Comparison of ENCODE assay signal across 8 mouse cellular contexts in the genomic region with DNA sequence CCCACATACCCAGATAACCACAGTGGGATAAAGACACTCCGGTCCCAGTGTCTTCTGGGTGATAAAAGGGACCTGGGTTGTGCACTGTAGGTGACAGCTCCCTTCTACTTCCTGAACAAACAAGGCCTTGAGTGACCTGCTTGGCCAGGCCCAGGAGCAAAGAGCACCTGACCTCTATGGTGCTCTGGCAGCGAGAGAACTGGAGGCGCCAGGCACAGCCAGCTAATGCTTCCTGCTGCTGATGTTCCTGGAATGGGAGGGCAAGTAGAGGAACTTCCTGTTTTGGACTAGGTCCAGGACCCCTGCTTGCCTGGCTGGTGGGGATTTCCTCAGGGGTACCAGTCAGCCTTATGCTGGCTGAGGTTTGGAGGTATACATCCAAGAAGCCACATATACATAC. TPM values are rescaled to one million over a fixed set of nuclear protein-coding genes. Genes with fewer than 3 reads are reported as not detected.
DNase-seq lines count a peak whose midpoint lies in the region; ATAC-seq and TF ChIP-seq lines count a peak whose summit lies in the region.

No protein-coding gene starts in this region.

- TF ChIP-seq CTCF in embryonic fibroblast, embryonic 13.5 days (IDR thresholded peaks at IDR 0.05; ENCODE audit: borderline replicate concordance, insufficient read depth, low read length): no peak
- no peak for TF ChIP-seq CTCF in intestine, postnatal 0 days (IDR thresholded peaks at IDR 0.05; ENCODE audit: low read depth)
- TF ChIP-seq CTCF in liver, postnatal 0 days (IDR thresholded peaks at IDR 0.05; ENCODE audit: low read depth): no peak

- peak; percentile 29; the same call in 1 of the 2 replicates for TF ChIP-seq EP300 in liver, postnatal 0 days (IDR thresholded peaks at IDR 0.05; ENCODE audit: low read depth)

- no peak overlapping the region for H3K4me3 ChIP-seq in embryonic fibroblast, embryonic 13.5 days (ENCODE audit: insufficient read depth, low read length)
- no peak overlapping the region for H3K4me3 ChIP-seq in intestine, postnatal 0 days (ENCODE audit: low read depth, low read length)
- no peak overlapping the region for H3K4me3 ChIP-seq in liver, postnatal 0 days (ENCODE audit: low read depth, low read length)

- H3K4me1 ChIP-seq in embryonic fibroblast, embryonic 13.5 days (ENCODE audit: control insufficient read depth, insufficient read depth, low read length): peaks cover 9% of the 10 kb centered on the region
- H3K4me1 ChIP-seq in intestine, postnatal 0 days (replicated peaks; ENCODE audit: control insufficient read depth, insufficient read depth, low read length): peaks cover 15% of the 10 kb centered on the region; the same call in 1 of the 2 replicates
- peaks cover 51% of the 10 kb centered on the region for H3K4me1 ChIP-seq in liver, postnatal 0 days (ENCODE audit: insufficient read depth)

- no peaks in the 10 kb centered on the region for H3K27me3 ChIP-seq in intestine, postnatal 0 days (replicated peaks; ENCODE audit: control insufficient read depth, insufficient read depth, low read length)
- H3K27me3 ChIP-seq in liver, postnatal 0 days (ENCODE audit: insufficient read depth, low read length): peaks cover 11% of the 10 kb centered on the region; the same call in 1 of the 2 replicates

- 23% methylated on average over 3 of the region's 3 CpGs for WGBS in intestine, postnatal 0 days
- 37% methylated on average over 3 of the region's 3 CpGs for WGBS in liver, postnatal 0 days (ENCODE audit: insufficient replicate concordance)

- TF ChIP-seq POLR2A in embryonic fibroblast, embryonic 13.5 days (IDR thresholded peaks at IDR 0.05; ENCODE audit: low read depth, low read length): no peak

- DNase-seq in cerebellum, adult 11-12 months: peak; percentile 63
- DNase-seq in cerebellum, postnatal 36 days: no peak
- DNase-seq in liver, postnatal 0 days: peak; percentile 53
- no peak for DNase-seq in right cerebral cortex, postnatal 25 days
- no peak for DNase-seq in urinary bladder, postnatal 36 days (ENCODE audit: low spot score in 2 of 2)

- H3K9me3 ChIP-seq in intestine, postnatal 0 days (ENCODE audit: control insufficient read depth): no peaks in the 10 kb centered on the region
- no peaks in the 10 kb centered on the region for H3K9me3 ChIP-seq in liver, postnatal 0 days (ENCODE audit: low read length)

- no peak overlapping the region for H3K9ac ChIP-seq in intestine, postnatal 0 days (ENCODE audit: low read depth, low read length)
- H3K9ac ChIP-seq in liver, postnatal 0 days (replicated peaks): peak overlapping the region; percentile 41; the same call in 1 of the 2 replicates

- peaks cover 44% of the 10 kb centered on the region for H3K36me3 ChIP-seq in intestine, postnatal 0 days (ENCODE audit: control insufficient read depth, insufficient read depth)
- H3K36me3 ChIP-seq in liver, postnatal 0 days (replicated peaks; ENCODE audit: insufficient read depth, low read length): peaks cover 24% of the 10 kb centered on the region

- ATAC-seq in intestine, postnatal 0 days: peak; percentile 26; the same call in 1 of the 2 replicates
- ATAC-seq in liver, postnatal 0 days: peak; percentile 67
- no peak for ATAC-seq in erythroblast, adult 5-6 weeks (replicated peaks; ENCODE audit: low FRiP score, poor library complexity, severe bottlenecking)

- no peak overlapping the region for H3K4me2 ChIP-seq in intestine, postnatal 0 days (replicated peaks; ENCODE audit: low read depth)
- H3K4me2 ChIP-seq in liver, postnatal 0 days (ENCODE audit: low read depth, low read length): peak overlapping the region; percentile 29; the same call in 1 of the 2 replicates

- peak overlapping the region; percentile 62 for H3K27ac ChIP-seq in embryonic fibroblast, embryonic 13.5 days (ENCODE audit: insufficient read depth, low read length)
- H3K27ac ChIP-seq in intestine, postnatal 0 days (ENCODE audit: low read depth, low read length): peak overlapping the region; percentile 68
- peak overlapping the region; percentile 80 for H3K27ac ChIP-seq in liver, postnatal 0 days (ENCODE audit: low read depth)

RNA-seq across cellular contexts. Expression of a gene that starts 10.5 kb away (rescaled TPM):
- polyA plus RNA-seq in embryonic fibroblast, embryonic 13.5 days (2011; ENCODE audit: insufficient read length, low read depth, missing spikeins): 194 and 237 TPM in 2 replicates
- 71.5 and 74.0 TPM in 2 replicates for polyA plus RNA-seq in intestine, postnatal 0 days (2015; fragmentation: Nextera tagmentation; extraction: Ambion mirVana)
- polyA plus RNA-seq in liver, postnatal 0 days (2015; fragmentation: Nextera tagmentation; extraction: Ambion mirVana): 27.2 and 29.7 TPM in 2 replicates
- total RNA-seq in erythroblast, adult 5-6 weeks (2015; ENCODE audit: low replicate concordance): 9.6 and 14.2 TPM in 2 replicates
- total RNA-seq in erythroblast, adult 5-6 weeks (2017; ENCODE audit: low replicate concordance): 4.9 and 6.9 TPM in 2 replicates

RNA-seq across cellular contexts. Expression of a gene that starts 20.7 kb away (rescaled TPM):
- polyA plus RNA-seq in embryonic fibroblast, embryonic 13.5 days (2011; ENCODE audit: insufficient read length, low read depth, missing spikeins): 7.3 and 10.8 TPM in 2 replicates
- 1.6 and 1.9 TPM in 2 replicates for polyA plus RNA-seq in intestine, postnatal 0 days (2015; fragmentation: Nextera tagmentation; extraction: Ambion mirVana)
- polyA plus RNA-seq in liver, postnatal 0 days (2015; fragmentation: Nextera tagmentation; extraction: Ambion mirVana): 0.66 and 0.81 TPM in 2 replicates
- not detected in 2 replicates for total RNA-seq in erythroblast, adult 5-6 weeks (2015; ENCODE audit: low replicate concordance)
- total RNA-seq in erythroblast, adult 5-6 weeks (2017; ENCODE audit: low replicate concordance): 0.17 TPM in 1 of 2 replicates, not detected in the other

RNA-seq across cellular contexts. Expression of a gene that starts 26.2 kb away (rescaled TPM):
- polyA plus RNA-seq in embryonic fibroblast, embryonic 13.5 days (2011; ENCODE audit: insufficient read length, low read depth, missing spikeins): 3.1 and 4.2 TPM in 2 replicates
- 3.2 and 3.4 TPM in 2 replicates for polyA plus RNA-seq in intestine, postnatal 0 days (2015; fragmentation: Nextera tagmentation; extraction: Ambion mirVana)
- 2.6 and 2.7 TPM in 2 replicates for polyA plus RNA-seq in liver, postnatal 0 days (2015; fragmentation: Nextera tagmentation; extraction: Ambion mirVana)
- total RNA-seq in erythroblast, adult 5-6 weeks (2015; ENCODE audit: low replicate concordance): not detected in 2 replicates
- 0.84 and 1.7 TPM in 2 replicates for total RNA-seq in erythroblast, adult 5-6 weeks (2017; ENCODE audit: low replicate concordance)

RNA-seq across cellular contexts. Expression of a gene that starts 29.6 kb away (rescaled TPM):
- 10.1 and 16.4 TPM in 2 replicates for polyA plus RNA-seq in embryonic fibroblast, embryonic 13.5 days (2011; ENCODE audit: insufficient read length, low read depth, missing spikeins)
- 2.3 and 2.7 TPM in 2 replicates for polyA plus RNA-seq in intestine, postnatal 0 days (2015; fragmentation: Nextera tagmentation; extraction: Ambion mirVana)
- 2.1 and 2.4 TPM in 2 replicates for polyA plus RNA-seq in liver, postnatal 0 days (2015; fragmentation: Nextera tagmentation; extraction: Ambion mirVana)
- not detected in 2 replicates for total RNA-seq in erythroblast, adult 5-6 weeks (2015; ENCODE audit: low replicate concordance)
- not detected in 2 replicates for total RNA-seq in erythroblast, adult 5-6 weeks (2017; ENCODE audit: low replicate concordance)

RNA-seq across cellular contexts. Expression of a gene that starts 41.3 kb away (rescaled TPM):
- polyA plus RNA-seq in embryonic fibroblast, embryonic 13.5 days (2011; ENCODE audit: insufficient read length, low read depth, missing spikeins): 32.4 and 43.1 TPM in 2 replicates
- 17.7 and 21.3 TPM in 2 replicates for polyA plus RNA-seq in intestine, postnatal 0 days (2015; fragmentation: Nextera tagmentation; extraction: Ambion mirVana)
- 13.9 and 18.1 TPM in 2 replicates for polyA plus RNA-seq in liver, postnatal 0 days (2015; fragmentation: Nextera tagmentation; extraction: Ambion mirVana)
- 18.1 and 19.6 TPM in 2 replicates for total RNA-seq in erythroblast, adult 5-6 weeks (2015; ENCODE audit: low replicate concordance)
- 26.2 and 47.5 TPM in 2 replicates for total RNA-seq in erythroblast, adult 5-6 weeks (2017; ENCODE audit: low replicate concordance)

Comparison
In these comparisons a context has a peak if more than half of its experiments do, and no peak if none do; other contexts are left out.
1. DNase-seq: peak in cerebellum, adult 11-12 months (single experiment) and liver, postnatal 0 days (single experiment); none in cerebellum, postnatal 36 days (0 of 2), right cerebral cortex, postnatal 25 days (single experiment) and urinary bladder, postnatal 36 days (0 of 2).
2. Peak in every context shown above with its lines, with median percentiles within 50 percentile points of each other: H3K27ac ChIP-seq.